Mouse (Mus musculus) CD8-positive naive resting alpha-beta T cell, adult 2 months (primary cell): ENCODE results near the gene Cd300ld2.
"Not testable (repeated sequence)": the region's sequence is repeated elsewhere in the genome, so short reads cannot be mapped to it uniquely, and the experiment has no call there.

Experiments used
- DNase-seq, 2 experiments: peaks; one replicate each; pipeline ENCODE4 v3.0.0; 2022; ENCODE audit warnings: low read depth in 2 of 2, low spot score in 2 of 2

The Cd300ld2 gene

DNA sequence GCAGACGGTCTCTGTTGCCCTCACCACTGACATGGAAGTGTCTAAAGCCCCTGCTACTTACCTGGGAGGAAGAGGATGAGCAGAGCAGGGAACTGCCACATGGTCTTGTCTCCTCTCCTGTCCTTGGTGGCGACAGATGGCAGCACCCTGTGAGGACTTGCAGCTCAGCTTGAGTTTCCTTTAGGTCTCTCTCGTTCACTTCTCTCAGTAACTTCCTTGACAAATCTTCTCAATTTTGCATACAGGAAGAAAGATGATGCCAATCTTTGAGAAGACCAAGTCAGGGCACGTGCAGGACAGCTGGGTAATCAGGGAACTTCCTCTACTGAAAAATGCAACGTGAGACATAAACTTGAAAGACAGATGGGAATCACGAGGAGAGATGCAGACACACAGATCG, at the start of gene Cd300ld2:
Gene Cd300ld2, minus strand, starts transcription at position 101 of the 400 bp plus-strand sequence.
- not testable (repeated sequence) for DNase-seq

DNA sequence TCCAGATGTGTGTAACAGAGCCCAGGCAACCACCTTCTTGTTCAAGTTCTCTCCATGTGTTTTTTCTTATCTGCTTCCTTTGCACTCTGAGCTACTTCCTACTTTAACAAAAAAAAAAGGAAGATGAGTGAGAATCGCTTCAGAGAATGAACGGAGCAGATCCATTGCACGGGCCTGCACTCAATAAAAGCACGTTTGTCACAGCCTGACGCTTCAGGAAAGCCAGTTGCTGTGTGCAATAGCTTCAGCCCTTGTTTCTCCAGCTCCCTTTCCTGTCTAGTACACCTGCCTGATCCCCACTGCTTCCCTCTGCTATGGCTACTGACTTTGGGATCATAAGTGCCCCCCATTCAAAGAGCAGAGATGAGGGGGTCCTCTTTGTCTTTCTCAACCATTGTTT, 46.1 kb upstream of the Cd300ld2 start, which contains the start of gene Cd300e:
Gene Cd300e, minus strand, starts transcription at position 101 of the 400 bp plus-strand sequence.
- DNase-seq = no peak

DNA sequence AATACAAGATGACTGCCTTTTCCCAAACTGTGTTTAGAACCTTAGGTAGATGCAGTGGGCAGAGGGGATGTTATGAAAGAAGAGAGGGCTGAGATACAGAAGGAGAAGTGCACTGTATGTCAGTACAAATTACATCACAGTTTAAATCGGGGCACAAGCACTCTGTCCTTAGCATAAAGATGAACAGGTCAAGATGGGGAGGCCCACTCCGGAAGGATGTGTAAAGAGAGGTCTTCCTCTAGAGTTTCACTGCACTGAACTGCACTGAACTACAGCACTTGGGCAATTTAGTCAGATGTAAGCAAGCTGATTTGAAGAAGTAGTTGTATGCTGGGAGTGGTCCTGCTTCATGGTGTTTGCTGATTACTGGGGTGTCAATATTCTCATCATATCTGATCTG, 43.8 kb upstream of the Cd300ld2 start:
- DNase-seq = no peak

DNA sequence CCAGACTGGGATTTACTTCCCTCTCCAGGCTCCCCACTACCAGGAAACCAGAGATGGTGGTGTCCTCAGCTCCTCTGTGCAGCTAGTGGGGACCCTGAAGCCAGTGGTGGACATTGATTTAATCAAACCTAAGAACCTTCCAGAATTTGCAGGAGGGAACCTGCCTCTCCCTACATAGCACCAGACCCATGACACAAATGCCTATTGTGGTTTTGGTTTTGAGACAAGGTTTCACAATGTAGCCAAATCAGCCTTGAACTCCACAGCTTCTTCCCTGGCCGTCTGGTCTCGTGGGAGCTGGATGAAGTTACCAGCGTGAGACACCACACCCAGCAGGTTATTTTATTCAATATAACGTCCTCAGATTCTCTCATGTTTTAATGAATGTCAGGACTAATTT, 42.7 kb upstream of the Cd300ld2 start:
- DNase-seq = no peak

DNA sequence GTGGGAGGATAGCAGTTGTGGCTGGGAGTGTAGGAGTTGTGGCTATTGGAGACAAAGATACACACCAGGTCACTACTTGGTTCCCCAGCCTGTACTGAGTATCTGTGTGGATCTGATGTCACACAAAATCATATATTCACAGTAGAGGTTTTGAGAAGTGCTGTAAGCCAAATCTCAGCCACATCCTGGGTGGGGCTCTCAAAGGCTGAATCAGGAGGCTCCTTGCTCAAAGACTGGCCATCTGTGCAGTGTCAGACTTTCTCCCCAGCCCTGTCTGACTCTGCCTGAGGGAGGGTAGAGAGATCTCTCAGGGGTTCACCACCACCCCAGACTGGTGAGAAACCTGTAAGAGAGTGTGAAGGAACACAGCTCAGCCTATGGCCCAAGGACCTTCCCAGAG, 38.5 kb upstream of the Cd300ld2 start:
- DNase-seq = no peak

DNA sequence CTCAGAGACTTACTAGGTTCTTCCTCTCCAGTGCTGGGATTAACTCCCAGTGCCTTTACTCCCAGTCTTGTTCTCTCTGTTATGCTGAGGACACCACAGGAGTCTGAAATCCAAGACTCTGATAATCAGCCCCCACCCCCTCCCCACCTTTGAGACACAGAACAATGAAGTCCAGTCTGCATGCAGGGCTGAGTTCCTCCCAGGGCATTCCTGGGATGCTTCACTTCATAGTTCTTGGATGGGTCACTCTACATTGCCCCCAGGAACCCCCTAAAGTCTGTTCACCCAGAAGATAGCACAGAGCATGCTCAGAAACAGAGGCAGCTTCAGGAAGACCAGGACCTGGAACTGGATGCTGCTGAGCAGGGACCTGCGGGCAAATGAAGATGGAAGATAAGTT, 37.0 kb upstream of the Cd300ld2 start:
- no peak for DNase-seq

DNA sequence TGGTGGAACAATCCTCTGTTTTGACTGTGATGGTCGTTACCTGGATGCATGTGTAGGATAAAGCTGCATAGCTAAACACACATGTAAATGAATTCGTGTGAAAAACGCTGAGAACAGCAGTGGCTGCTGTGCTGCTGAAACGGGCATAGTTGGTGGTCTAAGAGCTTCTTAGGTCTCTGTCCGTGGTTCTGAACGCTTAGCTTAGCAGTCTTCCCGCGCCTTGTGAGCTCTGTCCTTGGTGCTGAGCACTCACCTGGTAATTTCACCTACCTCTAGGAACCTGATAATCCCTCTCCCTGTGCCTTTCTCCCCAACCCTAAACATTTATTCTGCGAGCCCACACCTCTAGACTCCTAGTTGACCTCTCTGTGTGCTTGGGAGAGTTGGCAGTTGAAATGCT, 36.2 kb upstream of the Cd300ld2 start:
- DNase-seq = no peak

DNA sequence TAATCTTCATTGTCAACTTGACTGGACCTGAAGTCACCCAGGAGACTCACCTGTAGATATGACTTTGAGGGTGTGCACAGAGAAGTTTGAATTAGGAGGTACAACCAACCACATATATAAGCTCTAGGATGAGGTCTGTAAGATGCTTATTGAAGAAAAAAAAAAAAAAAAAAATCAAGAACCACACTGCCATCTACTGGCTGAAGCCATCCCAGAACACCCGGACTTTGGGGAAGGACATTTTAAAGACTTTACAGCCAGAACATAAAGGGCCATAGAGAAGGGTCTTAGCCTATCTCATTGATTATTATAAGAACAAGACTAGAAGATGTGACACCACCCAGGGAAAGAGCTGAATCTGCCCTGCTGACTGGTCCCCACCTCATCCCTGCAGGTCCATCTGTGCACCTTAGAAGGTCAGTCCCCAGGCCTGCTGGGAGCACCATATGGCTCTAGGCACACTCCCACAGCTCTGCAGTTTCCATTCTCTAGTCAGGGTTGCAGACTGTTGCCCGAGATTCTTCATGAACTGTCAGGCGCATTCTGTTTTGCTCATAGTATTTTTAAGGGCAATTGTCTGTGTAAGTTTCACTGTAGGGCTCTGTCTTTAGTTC, 33.4 kb upstream of the Cd300ld2 start:
- DNase-seq = no peak

DNA sequence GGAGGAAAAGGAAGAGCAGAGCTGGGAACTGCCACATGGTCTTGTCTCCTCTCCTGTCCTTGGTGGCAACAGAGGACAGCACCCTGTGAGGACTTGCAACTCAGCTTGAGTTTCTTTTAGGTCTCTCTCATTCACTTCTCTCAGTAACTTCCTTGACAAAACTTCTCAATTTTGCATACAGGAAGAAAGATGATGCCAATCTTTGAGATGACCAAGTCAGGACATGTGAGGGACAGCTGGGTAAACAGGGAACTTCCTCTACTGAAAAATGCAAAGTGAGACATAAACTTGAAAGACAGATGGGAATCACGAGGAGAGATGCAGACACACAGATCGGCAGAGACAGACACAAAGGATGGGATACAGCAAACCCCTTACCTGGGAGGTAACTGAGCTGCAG, 32.3 kb upstream of the Cd300ld2 start, which contains the start of gene Cd300ld3:
Gene Cd300ld3, minus strand, starts transcription at position 151 of the 400 bp plus-strand sequence.
- DNase-seq = no peak

DNA sequence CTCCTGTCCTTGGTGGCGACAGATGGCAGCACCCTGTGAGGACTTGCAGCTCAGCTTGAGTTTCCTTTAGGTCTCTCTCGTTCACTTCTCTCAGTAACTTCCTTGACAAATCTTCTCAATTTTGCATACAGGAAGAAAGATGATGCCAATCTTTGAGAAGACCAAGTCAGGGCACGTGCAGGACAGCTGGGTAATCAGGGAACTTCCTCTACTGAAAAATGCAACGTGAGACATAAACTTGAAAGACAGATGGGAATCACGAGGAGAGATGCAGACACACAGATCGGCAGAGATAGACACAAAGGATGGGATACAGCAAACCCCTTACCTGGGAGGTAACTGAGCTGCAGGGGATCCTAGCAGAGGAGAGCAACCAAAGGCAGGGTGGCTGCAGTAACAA, 21.7 kb upstream of the Cd300ld2 start, which contains the start of gene Cd300ld5:
Gene Cd300ld5, minus strand, starts transcription at position 101 of the 400 bp plus-strand sequence.
- not testable (repeated sequence) for DNase-seq

DNA sequence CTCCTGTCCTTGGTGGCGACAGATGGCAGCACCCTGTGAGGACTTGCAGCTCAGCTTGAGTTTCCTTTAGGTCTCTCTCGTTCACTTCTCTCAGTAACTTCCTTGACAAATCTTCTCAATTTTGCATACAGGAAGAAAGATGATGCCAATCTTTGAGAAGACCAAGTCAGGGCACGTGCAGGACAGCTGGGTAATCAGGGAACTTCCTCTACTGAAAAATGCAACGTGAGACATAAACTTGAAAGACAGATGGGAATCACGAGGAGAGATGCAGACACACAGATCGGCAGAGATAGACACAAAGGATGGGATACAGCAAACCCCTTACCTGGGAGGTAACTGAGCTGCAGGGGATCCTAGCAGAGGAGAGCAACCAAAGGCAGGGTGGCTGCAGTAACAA, 10.9 kb upstream of the Cd300ld2 start, which contains the start of gene Cd300ld4:
Gene Cd300ld4, minus strand, starts transcription at position 101 of the 400 bp plus-strand sequence.
- DNase-seq = not testable (repeated sequence)

DNA sequence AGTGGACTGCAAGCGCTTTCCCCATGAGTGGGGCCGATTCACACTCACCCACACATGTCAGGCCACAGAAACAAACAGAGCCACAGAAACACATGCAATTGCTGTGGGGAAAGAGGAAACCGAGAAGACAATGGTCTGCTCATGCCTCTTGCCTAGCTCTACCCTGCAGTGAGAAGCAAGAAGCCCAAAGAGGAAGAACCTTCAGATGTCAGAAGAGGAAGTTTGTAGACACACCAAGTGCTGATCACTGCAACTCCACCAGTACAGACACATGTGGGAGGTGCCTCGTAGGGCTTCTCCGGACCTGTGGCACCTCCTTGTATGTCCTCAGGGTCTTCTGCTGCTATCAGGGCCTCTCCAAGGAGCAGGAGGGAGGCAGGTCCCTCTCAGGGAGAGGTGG, 11.9 kb downstream of the Cd300ld2 start:
- no peak for DNase-seq

DNA sequence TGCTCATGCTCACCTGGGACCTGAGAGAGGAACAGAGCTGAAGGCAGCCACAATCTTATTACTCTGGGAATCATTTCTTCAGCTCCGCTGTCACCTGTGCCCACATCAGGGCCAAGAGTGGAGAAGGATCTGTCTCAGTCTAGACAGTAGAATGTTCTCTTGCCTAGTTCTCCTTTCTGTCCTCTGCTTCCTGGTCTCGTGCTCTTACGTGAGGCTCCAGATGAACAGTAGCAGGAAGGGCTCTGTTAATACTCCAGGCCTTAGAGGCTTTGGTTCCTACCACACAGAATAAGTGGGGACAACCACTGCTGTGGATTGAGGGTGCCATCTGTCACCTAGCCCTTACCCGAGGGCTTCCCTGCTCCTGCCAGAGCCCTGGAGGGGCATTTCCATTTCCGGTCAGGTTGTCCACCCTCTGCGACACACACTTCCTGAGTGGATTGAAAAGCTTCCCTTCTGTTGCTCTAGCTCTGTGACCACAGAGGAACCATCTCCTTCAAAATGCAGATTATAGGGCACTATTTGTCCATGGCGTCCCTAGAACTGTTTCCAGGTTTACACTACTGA, 14.4 kb downstream of the Cd300ld2 start, which contains the start of gene Cd300c2:
Gene Cd300c2, minus strand, starts transcription at position 407 of the 567 bp plus-strand sequence.
- DNase-seq = no peak

DNA sequence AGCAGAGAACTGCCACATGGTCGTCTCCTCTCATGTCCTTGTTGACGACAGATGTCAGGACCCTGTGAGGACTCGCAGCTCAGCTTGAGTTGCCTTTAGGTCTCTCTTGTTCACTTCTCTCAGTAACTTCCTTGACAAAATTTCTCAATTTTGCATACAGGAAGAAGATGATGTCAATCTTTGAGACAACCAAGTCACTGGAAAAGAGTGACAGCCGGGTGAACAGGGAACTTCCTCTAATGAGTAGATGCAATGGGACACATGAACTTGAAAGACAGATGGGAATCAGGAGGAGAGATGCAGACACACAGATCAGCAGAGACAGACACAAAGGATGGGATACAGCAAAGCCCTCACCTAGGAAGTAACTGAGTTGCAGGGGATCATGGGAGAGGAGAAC, 26.2 kb downstream of the Cd300ld2 start, which contains the start of gene Cd300ld:
Gene Cd300ld, minus strand, starts transcription at position 130 of the 400 bp plus-strand sequence.
- no peak for DNase-seq

DNA sequence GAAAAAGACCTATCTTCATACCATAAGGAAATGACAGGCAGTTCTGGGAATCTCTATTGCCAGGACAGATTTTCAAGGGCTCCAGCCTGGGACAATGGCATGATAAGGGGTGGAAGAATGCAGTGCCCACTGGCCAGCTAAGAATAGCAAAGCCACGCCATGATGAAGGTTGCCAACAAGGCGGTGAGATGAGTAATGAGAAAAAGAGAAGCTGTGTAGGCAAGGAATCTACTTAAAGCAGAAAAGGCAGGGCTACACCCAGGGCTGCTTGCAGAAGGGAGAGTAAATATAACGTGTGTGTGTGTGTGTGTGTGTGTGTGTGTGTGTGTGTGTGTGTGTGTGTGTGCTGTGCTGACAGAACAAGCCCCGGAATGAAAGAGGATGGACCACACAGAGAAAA, 34.1 kb downstream of the Cd300ld2 start:
- no peak for DNase-seq

DNA sequence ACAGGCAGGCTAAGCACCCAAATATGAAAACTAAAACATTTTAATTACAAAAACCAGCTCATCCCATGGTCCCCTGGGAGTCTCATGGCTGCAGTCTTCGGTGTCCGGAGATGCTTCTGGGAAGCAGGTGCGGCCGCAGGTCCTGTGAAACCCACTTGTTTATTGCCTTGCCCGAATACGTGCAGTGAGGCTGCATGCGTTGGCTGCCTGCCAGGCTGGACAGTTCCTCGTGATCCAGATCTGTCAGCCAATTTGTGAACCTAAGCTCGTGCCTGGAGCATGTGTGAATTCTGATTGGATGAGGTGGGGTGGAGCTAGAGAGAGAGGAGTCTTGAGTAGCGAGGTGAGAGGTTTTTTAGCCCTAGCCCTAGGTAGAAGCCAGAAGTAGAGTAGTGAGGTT, 43.3 kb downstream of the Cd300ld2 start:
- no peak for DNase-seq

DNA sequence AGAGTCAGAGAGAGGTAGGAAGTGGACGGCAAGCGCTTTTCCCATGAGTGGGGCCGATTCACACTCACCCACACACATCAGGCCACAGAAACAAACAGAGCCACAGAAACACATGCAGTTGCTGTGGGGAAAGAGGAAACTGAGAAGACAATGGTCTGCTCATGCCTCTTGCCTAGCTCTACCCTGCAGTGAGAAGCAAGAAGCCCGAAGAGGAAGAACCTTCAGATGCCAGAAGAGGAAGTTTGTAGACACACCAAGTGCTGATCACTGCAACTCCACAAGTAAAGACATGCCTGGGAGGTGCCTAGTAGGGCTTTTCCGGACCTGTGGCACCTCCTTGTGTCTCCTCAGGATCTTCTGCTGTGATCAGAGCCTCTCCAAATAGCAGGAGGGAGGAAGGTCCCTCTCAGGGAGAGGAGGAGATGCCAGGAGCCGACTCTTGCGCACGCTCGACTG, 47.2 kb downstream of the Cd300ld2 start, which contains the start of gene Cd300c:
Gene Cd300c, minus strand, starts transcription at position 406 of the 456 bp plus-strand sequence.
- no peak for DNase-seq

DNA sequence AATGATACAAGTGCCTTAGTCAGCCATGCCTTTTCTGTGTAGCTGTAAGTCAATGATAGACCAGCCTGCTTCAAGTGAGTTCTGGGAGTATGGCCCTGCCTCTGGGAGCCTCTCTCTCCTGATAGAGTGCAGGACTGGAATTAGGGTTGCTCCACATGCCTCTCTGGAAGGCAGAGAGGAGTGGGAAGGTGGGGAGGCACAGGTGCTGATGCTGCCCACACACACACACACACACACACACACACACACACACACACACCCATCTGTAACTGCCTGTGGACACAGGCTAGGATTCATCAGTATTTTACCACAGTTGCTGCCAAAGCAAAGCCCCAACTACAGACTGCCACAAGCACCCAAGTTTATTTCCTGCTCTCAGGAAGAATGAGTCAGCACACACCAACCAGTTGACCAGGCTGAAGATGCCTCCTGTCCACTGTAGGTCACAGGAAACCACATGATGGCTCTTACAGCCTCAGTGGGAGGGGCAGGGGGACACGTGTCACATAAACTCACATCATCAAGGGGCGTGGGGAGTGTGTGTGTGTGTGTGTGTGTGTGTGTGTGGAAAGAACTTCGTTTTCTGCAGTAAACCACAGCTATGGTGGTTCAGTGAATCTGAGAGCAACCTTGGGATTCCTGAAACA, 50.7 kb downstream of the Cd300ld2 start:
- no peak for DNase-seq

DNA sequence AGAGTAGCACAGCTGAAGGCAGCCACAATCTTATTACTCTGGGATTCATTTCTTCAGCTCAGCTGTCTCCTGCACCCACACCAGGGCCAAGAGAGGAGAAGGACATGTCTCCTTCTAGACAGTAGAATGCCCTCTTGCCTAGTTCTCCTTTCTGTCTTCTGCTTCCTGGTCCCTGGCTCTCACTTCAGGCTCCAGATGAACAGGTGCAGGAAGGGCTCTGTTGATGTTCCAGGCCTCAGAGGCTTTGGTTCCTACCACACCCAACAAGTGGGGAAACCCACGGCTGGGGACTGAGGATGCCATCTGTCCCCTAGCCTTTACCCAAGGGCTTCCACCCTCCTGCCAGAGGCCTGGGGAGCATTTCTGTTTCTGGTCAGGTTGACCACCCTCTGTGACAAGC, 55.6 kb downstream of the Cd300ld2 start:
- DNase-seq = no peak
